Mouse (Mus musculus) adipocyte (in vitro differentiated cells): ENCODE measurements around the gene Ddx3y.

Experiments used
- DNase-seq: peaks from one replicate; pipeline ENCODE4 v3.0.0-alpha.2; 2016; ENCODE audit warnings: low spot score

Gene Ddx3y

DNA sequence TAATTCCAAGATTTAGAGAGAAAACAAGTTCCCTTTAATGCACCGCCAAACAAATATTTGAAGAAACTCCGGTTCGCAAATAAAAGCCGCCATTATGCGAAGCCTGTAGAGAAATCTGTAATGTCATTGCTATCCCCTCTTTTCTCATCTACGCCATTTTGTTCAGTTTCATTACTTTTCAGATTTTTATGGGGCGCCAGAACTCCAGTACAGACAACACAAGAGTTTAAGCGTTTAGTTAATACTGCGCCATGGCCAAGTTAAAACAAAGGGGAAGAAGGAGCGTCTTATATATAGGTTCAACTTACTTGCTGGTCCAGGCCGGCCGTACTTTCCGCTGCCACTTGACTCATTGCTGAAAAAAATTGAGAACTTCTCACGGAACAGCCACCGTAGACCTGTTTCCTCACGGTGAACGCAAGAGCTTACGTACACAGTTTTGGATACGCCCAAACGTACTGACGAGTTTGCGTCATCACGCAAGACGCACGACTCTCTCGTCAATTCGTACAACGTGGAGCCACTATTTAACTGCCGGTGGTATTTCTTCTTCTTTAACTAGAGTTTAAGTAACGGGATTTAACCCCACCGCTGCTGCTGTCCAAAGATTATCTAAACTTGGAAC lies at the start of gene Ddx3y:
TSS of gene Ddx3y (minus strand) at position 459 of the 625 bp plus-strand sequence.
- no peak for DNase-seq

DNA sequence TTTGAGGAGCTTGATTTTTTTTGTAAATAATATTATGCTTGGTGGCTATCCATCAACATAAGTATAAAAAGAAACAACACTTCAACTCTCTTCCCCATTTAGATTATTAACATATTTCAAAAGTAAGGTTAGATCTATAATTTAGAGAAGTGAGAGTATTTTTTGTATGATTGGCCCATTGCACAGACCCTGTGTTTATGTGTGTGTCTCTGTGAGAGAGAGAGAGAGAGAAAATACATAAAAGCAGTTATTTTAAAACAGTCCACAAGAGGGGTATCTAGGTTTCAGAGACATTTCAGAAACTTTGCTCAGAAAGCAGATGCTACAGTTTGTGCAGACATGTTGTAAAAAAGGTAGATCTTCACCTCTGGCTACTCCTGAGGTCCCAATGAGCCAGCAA lies 7.3 kb upstream of the Ddx3y start:
- DNase-seq, result no peak

DNA sequence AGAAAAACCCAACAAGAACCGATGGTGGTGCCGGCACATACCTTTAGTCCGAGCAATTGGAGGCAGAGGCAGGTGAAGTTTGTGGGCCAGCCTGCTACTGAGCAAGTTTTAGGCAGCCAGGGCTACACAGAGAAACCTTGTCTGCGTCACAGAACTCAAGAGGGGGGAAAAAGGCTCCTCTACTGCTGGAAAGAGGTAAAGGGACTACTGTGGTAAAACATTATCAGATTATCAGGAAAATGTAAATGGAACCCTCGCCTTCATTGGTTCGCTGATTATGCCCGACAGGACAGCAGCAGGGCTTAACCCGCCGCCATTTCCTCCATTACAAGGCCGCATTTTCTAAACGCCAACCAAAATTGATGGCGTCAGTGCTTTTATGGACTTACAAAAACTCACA lies 694 bp downstream of the Ddx3y start:
- DNase-seq, result no peak

DNA sequence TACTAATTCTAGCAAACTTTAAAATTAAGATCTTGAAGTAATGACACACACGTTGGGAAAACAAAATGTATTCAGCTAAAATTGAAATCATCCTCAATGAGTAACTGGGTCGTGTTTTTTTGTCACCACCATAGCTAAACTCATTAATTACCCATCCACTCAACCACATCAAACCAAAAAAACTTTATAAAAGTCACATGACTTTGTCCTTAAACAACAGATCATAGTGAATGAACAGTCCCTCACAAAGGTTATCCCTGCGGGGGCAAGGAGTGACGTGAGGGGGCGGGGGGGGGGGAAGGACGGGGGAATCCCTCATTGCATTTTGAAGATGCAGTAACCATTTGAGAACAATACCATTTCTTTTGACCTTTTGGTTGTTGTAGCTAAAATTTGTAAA lies 40.3 kb downstream of the Ddx3y start:
- DNase-seq, result no peak

DNA sequence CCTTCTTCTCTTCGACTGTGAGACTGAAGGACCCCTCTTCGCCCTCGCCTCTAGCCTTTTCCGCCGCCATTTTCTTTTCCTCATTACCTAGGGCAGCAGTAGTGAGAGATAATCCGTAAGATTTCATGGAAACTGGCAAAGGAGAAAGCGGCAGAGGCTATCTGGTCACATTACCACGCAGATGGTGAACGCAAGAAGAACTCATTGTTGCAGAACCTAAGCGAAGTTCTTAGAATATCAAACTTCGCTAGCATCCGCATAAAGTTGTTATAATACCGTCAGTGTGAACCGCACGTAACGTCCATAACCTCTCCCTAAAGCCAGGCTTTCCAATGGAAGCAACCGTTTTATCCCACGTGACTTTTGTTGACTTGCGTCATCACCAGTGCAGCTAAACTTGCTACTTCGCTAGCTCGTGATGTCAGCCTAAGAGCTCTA lies 41.0 kb downstream of the Ddx3y start, which contains the start of gene Uty:
TSS of gene Uty (minus strand) at position 334 of the 438 bp plus-strand sequence.
- DNase-seq, result no peak

DNA sequence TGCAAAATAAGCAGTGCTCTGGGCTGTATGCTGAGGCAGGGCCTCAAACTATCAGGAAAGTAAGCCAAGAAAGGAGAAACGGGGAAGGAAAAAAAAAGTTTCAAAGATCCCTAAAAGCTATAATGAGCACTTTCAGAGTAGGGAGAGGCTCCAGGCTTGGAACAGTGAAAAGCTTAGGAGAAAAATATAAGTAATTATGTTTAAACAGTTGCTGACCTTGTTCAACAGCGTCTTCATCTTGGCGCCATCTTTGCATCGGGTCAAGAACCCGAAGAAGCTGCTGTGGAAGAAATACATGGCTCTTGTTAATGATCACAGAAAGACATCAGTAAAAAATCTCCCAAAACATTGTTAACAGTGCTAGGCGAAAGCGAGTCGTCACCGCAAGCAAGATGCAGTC lies 41.5 kb downstream of the Ddx3y start:
- DNase-seq, result no peak

DNA sequence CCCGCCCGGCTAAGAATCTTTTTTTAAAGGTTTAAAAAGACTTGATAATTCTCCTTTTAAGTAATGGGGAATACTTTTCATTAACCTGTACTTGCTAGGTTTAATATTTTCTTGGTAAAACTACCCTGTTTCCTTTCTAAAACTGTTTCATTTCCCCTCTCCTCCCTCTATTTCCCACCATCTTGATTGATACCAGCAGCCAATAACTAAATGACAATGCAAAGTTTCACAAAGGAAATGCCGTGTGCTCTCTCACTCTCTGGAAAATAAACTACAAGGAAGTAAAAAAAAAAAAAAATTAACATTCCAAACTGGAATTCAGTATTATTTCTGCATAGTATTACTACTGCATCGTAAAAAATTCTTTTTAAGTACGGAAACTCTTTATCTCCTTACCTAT lies 42.0 kb downstream of the Ddx3y start:
- no peak for DNase-seq

DNA sequence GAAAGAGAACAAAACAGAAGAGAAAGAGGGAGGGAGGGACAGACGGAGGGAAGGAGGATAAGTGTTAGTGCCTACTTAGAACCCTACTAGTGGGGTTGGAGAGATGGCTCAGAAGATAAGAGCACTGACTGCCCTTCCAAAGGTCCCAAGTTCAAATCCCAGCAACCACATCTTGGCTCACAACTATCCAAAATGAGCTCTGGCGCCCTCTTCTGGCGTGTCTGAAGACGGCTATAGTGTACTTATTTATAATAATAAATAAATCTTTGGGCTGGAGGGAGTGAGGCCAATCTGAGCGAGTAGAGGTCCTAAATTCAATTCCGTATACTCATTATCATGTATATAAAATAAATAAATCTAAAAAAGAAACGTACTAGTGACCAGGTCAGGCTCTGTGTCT lies 66.4 kb downstream of the Ddx3y start:
- no peak for DNase-seq
